Mouse (Mus musculus) CD8-positive naive resting alpha-beta T cell, adult 2 months (primary cell): ENCODE measurements around the gene Lin7a.

Experiments used
- DNase-seq, 2 experiments: peaks; one replicate each; pipeline ENCODE4 v3.0.0; 2022; ENCODE audit warnings: low read depth in 2 of 2, low spot score in 2 of 2

The Lin7a gene

DNA sequence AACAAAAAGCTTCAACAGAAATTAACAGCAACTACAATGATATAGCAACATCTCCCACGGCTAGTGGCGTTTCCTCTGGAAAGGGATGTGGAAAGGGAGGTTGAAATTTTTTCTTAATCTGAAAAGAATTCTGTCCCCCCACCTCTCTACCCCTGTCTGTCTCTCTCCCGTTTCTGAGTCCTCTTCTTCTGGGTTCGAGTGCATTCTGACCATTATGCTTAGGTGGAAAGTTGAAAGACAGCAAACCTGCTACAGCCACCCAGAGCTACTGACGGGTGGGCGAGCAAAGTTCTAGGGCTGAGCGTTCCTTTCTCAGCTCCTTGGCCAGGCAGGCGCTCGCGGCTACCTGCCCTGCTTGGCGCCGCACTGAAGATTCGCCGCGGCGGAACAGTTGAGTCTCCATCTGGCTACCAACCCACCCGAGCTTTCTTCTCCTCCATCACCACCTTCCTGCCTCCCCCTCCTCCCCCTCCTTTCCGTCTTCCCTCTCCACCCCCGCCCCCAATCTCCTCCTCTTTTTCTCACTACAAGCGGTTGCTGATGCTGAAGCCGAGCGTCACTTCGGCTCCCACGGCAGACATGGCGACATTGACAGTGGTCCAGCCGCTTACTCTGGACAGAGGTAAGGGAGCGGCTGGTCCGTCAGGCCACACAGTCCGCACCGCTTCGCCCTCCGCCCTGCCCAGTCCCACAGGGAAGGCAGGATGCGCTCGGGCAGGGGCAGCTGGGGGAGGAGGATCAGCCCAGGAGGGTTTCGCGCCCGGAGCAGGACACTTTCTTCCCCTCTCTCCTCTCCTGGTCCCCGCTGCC, at the start of gene Lin7a:
Lin7a (plus strand) TSS at position 366 of the 810 bp plus-strand sequence.
- no peak for DNase-seq

DNA sequence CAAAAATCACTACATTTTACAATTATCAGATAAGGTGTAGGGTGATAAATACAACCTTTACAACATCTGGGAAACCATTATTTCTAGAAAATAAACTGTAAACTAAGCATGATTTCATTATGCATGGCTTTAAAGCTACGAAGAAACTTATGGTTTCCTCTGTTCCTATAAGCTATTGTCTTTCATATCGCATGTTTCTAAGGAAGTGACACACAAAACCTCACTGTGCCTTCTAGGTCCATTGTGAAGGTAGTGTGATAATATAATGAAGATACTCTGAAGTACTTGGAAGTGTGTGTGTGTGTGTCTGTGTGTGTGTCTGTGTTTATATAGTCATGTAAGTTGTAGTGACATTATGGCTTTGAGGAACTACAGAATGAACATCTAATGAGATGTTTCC, 49.8 kb upstream of the Lin7a start:
- no peak for DNase-seq

DNA sequence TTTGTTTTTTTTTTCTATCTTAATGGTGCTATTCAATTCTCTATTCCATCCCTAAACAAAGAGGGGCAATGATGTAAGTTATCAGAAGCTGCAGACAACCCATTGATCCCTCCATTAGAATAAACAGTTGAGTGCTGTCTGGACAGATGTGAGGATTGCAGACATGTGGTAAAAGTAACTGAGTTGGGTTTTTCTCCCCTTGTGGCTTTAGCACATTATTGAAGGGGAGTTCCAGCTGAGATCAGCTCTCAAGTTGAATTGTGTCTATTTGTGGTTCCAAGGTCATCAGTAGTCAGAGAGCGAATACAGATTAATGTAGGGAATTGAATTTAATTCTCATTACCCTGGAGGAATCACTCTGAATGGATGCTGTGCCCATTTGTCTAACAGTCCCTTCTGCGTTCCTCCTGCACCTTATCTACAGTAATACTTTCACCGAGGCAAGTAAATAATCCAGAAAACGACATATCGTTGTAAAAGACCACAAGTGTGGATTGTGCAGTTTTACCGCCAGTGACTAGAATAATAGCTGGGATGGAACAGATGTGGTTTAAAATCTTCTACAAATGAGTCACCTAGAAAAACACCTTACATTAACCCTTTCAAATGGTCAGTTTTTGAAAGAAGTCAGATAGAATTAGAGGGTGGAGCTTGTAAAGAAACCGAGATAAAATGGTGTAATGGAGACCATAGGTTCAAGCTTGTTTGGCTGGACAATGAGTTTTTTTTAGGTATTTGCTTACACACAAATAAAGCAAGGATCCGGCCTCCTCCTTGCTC, 48.9 kb upstream of the Lin7a start:
- no peak for DNase-seq

DNA sequence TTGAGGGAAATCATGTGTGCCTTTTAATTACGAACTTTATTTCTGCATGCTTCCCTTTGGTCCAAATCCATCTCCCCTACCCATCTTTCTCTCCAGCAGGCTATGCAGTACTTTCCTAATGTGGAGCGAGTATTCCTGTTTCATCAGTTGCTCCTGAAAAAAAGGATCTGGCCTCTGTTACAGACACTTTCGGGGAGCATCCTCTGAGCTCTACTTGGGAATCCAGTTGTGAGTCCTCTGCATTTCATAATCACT, 48.4 kb upstream of the Lin7a start:
- no peak for DNase-seq

DNA sequence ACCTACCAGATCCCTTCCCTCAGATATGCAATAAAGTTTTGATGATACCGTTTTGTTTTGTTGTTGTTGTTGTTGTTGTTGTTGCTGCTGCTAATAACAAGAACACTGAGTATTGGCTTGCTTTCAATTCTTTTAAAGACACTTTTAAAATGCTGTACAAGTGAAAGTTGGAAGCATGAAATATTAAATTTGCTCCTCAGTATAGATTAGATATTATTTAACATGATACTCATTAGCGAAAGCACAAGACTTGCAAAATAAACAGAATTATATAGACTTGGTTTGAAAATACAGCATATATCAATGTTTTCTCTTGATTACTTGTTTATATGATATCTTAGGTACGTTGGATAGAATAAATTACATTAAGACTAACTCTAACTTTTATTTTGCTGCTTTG, 47.7 kb upstream of the Lin7a start:
- no peak for DNase-seq

DNA sequence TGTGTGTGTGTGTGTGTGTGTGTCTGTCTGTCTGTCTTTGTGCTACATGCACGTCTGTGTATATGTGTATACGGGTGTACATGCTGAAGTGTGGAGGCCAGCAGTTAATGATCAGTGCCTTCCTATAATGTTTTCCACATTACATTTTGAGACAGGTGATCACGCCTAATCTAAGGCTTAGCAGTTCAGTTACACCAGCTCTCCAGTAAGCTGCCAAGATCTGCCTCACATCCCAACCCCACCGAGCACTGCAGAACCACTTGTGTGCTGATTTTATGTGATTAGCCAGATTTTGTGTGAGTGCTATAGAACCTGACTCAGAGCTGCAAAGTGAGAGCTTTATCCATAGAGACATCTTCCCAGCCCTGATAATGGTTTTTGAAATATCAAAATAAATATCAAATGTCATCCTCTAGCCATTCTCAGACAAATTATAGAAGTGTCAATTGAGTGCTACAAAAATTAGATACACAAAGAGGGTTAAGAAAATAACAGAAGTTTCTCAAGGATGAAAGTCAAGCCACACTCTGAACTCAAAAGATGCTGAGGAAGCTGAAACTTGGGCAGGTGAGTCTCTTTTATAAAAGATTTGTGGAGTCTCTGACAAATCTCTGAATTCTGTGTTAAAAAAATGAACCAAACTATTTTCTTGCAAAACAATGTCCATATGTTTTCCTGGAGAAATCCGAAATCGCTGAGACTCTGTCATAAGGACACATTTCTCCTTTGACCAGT, 46.7 kb upstream of the Lin7a start:
- DNase-seq = no peak

DNA sequence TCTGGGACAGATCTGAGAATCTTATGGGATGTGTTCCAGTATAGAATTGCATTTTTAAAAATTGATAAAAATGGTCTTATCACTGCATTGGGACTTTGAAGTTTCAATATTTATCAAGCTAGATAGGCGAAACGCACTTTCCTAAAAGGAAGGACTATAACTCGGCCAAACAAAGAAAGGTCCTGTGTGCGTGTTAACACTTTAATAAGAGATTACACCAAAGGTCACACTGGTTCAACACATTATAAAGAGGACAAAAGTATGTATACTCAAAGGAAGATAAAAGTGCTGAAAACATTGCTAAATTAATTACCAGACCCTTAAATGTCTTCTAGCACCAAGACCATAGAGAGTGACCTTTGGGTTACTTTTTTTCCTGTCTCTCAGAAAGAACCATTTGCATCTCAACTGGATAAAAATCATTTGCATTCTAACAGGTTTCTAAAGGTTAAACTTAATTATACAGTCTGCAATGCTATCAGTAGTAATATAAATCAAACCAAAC, 46.1 kb upstream of the Lin7a start:
- DNase-seq = no peak

DNA sequence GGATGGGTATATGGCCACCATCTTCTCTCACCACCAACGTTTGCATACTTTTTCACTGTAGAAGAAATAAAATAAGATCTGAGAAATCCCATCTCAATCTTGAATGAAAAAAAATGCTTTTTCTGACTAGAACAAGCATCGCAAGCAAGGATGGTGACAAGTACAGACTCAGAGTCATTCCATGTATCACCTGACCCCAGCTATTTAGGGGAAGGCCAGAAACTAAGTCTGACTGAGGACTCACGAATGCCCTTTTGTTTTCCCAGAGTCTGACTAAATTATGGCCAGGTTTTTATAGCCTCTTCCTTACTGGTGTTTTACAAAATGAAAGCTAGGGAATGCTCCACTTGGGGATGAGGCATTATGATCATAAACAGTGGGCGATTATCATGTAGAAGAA, 45.6 kb upstream of the Lin7a start:
- DNase-seq = no peak

DNA sequence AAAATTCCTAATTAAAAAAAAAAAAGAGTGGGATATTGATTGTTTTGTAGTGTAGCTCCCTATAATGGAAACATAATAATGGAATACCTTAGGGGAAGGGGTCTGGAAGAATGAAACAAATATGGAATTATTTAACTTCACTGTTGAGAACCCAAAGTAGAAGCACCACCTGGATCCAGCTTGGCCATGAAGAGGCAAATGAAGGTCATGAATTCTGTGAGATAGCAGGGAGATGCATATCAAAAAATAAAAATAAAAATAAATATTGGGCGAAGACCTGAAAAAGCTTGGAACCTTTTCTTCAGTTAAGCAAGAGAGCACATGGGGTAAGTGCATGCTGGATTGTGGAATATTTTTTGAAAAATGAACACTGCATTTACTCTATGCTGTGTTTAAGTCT, 43.6 kb upstream of the Lin7a start:
- DNase-seq = no peak

DNA sequence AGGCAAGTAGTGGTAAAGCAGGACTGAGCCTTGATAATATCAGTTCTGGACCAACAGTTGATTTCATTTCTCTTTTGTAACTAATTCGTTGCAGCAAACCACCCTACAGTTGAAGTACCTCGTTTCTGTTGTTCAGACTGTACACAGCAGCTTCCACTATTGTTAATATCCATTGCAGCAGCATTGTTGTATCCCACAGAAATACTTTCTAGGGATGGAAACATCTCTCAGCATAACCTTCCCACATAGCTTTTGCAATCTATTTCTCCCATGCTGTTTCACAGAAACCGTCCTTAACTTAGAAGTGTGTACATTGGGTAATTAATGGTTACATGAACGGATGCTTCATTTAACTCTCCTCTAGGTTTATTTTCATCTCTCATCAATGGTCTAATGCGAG, 42.7 kb upstream of the Lin7a start:
- DNase-seq = no peak

DNA sequence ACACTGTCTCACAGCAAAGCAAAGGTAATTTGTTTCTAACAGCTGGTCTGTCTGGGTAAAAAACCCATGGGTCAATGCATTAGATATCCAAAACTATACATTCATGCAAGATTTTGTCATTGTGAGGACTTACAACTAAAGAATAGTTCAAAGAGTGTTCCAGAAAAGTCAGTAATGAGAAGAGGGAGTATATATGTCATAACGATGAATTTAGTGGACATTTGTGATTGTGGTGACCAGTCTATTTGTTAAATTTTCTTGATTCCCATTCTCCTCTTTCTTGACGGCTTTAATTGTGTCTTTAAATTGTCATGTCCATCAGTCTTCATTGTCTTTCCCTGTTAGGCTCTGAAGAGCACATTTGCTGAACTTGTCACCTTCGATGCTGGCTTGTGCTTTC, 42.1 kb upstream of the Lin7a start:
- DNase-seq = no peak

DNA sequence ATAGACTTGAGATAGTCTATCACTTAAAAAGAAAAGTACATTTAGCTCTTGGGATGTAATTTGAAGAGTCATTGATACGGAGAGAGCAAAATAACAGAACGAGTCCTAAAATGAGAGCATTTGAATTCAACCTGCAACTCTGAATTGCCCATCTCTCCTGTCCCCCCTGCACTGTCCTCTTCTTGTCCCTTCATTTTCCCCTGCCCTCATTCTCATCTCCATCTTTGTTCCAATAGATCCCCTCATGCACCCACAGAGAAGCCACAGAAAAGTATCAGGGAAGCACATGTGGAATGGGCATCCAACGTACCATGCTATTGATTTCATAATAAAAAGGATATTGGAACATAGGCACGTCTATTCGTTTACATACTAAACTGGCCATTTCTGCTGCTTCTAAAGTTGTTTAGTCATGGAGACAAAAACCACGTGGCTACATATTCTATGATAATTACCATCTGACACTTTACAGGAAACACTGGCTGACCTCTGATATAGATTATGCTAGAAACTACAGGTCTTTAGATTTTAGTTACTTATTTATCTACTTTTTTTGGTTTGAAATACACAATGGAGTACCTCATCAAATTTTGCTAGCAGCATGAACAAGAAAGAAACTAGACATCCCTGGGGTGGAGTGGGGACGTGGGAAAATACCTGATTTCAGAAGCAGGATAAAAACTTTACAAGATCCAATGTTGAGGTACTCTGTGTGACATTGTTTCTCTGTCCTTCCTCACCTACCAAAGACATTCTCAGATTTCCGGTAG, 41.2 kb upstream of the Lin7a start:
- no peak for DNase-seq

DNA sequence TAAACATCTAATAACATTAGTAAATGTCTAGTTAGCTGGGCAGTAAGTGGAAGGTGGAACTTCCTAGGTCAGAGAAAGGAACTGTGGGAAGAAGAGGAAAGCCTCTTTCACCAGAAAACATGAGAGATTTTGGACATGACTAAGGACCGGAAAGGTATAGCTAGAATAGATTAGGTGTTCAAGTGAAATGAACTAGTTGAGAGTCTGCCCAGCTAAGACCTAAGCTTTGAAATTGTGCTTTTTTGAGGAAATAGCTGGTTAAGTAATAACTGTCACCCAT, 40.7 kb upstream of the Lin7a start:
- no peak for DNase-seq

DNA sequence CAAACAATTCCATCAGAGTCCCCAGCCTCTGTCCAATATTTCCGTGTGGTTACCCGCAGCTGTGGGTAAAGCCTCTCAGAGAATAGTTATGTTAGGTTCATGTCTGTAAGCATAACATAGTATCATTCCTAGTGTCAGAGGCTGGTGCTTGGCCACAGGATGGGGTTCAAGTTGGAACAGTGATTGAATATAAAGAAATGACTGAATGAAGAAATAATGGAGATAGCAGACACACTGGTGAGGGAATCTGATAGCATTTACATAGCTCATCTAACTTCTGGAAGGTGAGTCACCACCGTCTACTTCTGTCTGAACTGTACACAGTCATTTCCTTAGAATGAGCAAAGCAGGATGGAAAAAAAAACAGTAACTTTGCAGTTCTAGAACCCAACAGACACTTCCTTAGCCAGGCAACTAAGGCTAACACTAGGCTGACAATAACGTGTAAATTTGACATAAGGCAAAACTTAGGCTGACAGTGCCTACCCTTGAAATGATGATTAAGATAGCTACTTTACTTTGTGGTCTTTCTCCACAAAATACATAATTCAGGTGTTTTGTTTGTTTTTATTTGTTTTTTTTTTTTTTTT, 40.0 kb upstream of the Lin7a start:
- DNase-seq = no peak

DNA sequence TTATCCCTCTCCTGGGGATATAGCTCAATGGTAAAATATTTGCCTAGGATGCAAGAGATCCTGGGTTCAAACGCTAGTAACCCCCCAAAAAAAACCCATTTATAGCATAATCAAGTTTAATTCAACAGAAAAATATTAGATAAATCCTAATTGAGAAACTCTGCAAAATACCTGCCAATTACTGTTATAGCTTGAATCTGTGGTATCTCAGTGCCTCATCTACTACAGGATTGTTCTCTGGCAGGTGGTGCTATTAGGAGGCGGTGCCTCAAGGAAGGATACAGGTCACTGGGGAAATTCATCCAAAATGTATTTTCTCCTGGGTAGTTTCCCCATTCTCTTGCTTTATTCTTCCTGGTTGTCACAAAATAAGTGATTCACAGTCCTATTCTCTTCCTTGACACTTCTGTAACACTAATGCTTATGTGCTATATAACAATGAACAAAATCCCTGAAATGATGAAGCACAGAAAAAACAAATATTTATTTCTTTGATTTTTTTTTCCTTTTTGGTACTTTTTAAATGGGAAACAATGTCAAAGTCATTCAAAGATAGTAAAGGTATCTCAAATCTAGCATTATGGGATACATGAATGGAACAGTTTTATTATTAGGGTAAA, 38.9 kb upstream of the Lin7a start:
- DNase-seq = no peak

DNA sequence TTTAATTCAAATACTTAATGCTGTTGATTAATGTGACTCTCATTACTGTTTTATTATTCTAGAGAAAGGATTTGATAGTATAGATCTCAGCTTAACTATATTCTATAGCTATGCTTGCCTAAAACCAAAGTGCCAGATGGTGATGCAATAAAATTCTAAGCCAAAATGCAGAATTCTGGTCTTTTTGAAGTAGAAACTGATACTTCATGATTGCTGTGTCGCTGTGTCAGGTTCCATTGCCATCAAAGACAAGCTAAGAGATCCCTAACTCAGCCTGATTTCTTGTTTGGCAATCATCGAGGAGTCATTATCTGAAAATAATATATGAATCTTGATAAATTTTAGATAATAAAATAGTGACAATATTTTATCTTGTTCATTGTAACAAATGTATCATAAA, 38.3 kb upstream of the Lin7a start:
- no peak for DNase-seq

DNA sequence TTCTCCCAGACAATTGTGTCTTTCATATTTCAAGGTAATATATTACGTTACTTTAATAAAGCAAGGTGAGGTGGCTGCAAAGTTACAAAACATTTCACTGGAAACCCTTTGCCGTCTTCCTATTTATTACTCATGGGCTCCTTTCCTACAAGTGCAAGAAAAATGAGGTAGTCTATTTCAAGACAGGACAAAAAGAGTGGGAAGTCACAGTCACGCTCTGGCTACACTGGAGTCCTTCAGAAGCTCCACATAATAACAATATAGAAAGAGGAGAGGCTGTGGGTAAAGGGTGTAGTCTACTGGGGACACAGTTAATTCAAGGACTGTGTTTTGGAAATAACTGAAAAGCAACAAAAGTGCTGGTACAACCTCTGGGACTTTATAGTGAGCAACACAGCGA, 37.7 kb upstream of the Lin7a start:
- DNase-seq = no peak

DNA sequence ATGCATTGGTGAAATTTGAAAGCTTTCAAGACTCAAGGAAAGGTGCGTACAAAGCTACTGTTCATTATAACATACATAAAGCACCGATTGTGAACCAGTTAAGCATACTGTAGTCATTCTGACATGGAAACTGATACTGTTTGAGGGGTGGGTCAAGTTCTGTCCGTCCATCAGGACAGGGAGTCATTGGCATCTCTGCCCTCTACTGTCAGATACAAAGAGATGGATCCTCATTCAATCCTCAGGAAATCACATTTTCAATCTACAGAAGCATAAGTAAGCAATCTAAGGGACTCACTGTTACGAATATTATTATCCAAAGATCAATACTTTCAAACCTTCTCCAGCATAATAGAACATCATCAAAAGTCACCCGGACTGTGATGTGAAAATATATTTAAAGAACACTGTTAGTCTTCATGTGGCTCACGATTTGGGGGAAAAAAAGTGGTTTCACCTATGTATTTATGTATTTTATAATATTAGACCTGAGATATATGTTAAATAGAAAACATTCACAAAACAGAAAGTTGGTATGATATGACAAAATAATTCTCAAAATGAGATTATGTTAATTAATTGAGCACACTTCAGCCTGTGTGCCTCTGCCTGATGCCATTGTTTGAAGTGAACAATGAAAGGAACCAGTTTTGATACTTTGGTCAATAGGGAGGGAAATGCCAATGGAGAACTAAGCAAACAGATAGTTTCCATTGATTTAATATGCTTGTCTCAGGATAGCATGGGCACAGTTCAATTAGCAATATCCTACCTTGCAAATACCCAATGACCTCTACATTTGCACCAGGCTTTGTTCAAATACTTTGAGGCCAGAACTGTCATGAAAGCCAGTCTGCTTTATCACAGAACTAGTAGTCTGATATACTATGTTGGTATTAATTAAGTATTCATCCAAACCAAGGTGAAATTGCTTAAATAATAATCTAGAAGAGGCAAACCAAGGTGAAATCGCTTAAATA, 36.8 kb upstream of the Lin7a start:
- DNase-seq = no peak

DNA sequence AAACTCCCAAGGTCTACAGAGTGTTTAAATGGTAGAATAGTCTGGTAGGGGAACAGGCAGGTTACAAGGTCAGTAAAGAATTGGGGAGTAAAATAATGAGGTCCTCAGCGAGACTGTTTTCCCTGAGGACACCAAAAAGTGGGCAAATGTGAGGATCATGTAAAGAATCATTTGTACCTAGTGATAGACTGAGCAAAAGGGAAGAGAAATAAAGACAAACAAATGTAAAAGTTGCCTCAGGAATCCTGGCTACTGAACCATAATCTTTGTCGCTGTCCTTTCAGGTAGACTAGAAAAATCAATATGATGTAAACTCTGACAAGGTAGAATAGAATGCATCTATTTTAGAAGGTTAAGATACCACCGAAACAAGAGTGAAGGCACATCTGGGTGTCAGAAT, 36.0 kb upstream of the Lin7a start:
- no peak for DNase-seq

DNA sequence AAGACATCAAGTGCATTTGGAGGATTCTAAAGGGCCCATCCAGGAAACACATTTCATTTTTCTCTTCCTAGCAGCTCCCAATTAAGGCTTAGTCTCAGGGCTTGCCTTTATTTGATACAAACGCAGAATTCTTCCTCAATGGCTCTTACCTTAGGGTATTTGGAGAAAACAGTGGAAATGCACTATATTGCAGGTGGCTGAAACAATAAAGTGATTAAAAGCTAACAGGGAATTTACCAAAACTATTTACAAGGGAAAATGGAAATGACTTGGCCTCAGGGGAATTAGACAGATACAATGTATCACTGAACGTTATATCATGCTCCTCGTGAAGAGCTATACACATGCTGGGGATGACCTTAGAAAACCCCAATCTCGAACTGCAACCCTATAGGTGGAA, 35.3 kb upstream of the Lin7a start:
- DNase-seq = no peak
